33 mouse cellular contexts compared by ENCODE assay signal in genomic region chr6:129331610-129332009, GRCm38 (mm10). TPM values are rescaled to one million over a fixed set of nuclear protein-coding genes. Genes with fewer than 3 reads are reported as not detected.
DNase-seq lines count a peak whose midpoint lies in the region; ATAC-seq and TF ChIP-seq lines count a peak whose summit lies in the region.
"Had no signal": no experiment of that assay in that cellular context is flagged by ENCODE, and none has a peak within 500 bp of the region (broad histone marks: within the 10 kb centered on the region; RNA-seq: fewer than 3 reads in every experiment).

Gene 4922502D21Rik, minus strand, starts transcription at chr6:129331796.

- 42% methylated on average over 11 of the region's 11 CpGs for WGBS in kidney, embryonic 16.5 days
- WGBS in intestine, embryonic 15.5 days, result 49% methylated on average over 11 of the region's 11 CpGs

- no peak within 1 kb of the TSS for H3K9ac ChIP-seq in kidney, embryonic 16.5 days (replicated peaks; ENCODE audit: low read length)
- peak within 1 kb of the TSS; percentile 35; the same call in 1 of the 2 replicates for H3K9ac ChIP-seq in CH12.LX (ENCODE audit: insufficient read depth, low read depth)
- no peak within 1 kb of the TSS for H3K9ac ChIP-seq in intestine, embryonic 15.5 days
- H3K9ac ChIP-seq: forebrain, embryonic 13.5 days; hindbrain, embryonic 12.5 days; hindbrain, embryonic 15.5 days had no signal

- no peak within 1 kb of the TSS for H3K27ac ChIP-seq in kidney, embryonic 16.5 days (ENCODE audit: low read length)
- H3K27ac ChIP-seq in CH12.LX (ENCODE audit: insufficient read depth, low read depth), result peak within 1 kb of the TSS; percentile 47; the same call in 1 of the 2 replicates
- H3K27ac ChIP-seq in intestine, embryonic 15.5 days, result no peak within 1 kb of the TSS
- H3K27ac ChIP-seq: forebrain, embryonic 10.5 days; forebrain, embryonic 13.5 days; hindbrain, embryonic 12.5 days; hindbrain, embryonic 15.5 days had no signal

- peak; percentile 65; the same call in 1 of the 2 replicates for ATAC-seq in kidney, embryonic 16.5 days (ENCODE audit: low FRiP score, low TSS enrichment)
- ATAC-seq in granulocyte monocyte progenitor cell, adult 5-6 weeks (replicated peaks; ENCODE audit: poor library complexity, severe bottlenecking), result peak; percentile 25; the same call in 1 of the 2 replicates
- no peak for ATAC-seq in intestine, embryonic 15.5 days
- ATAC-seq: activated CD4-positive, CD25-positive, alpha-beta regulatory T cell, adult 4 months; CD4-positive, CD25-positive, alpha-beta regulatory T cell, adult 4 months; forebrain, embryonic 13.5 days; forebrain, embryonic 16.5 days had no signal

- no peak within 1 kb of the TSS for H3K4me2 ChIP-seq in kidney, embryonic 16.5 days (replicated peaks; ENCODE audit: low read depth, low read length)
- H3K4me2 ChIP-seq in CH12.LX (ENCODE audit: insufficient read depth, low read depth, poor library complexity, severe bottlenecking), result peak within 1 kb of the TSS; percentile 48
- H3K4me2 ChIP-seq in intestine, embryonic 15.5 days (replicated peaks), result no peak within 1 kb of the TSS
- H3K4me2 ChIP-seq: forebrain, embryonic 13.5 days; heart, embryonic 11.5 days; hindbrain, embryonic 12.5 days; hindbrain, embryonic 15.5 days had no signal

- TF ChIP-seq EP300 in CH12.LX (IDR thresholded peaks at IDR 0.05; ENCODE audit: low read length), result no peak

- H3K79me2 ChIP-seq in CH12.LX (replicated peaks; ENCODE audit: control insufficient read depth, extremely low read depth, insufficient read depth, poor library complexity, severe bottlenecking), result no peaks in the 10 kb centered on the region

- H3K4me1 ChIP-seq in kidney, embryonic 16.5 days (ENCODE audit: insufficient read depth, low read length), result no peaks in the 10 kb centered on the region
- H3K4me1 ChIP-seq in CH12.LX (ENCODE audit: control insufficient read depth in 1 of 2, insufficient read depth in 2 of 2), result peaks cover 5 to 40% of the 10 kb centered on the region in 2 experiments; a peak in 3 of 4 replicates
- H3K4me1 ChIP-seq in intestine, embryonic 15.5 days (replicated peaks), result no peaks in the 10 kb centered on the region
- H3K4me1 ChIP-seq: forebrain, embryonic 10.5 days; forebrain, embryonic 13.5 days; hindbrain, embryonic 12.5 days had no signal

- no peak within 1 kb of the TSS for H3K4me3 ChIP-seq in kidney, embryonic 16.5 days (ENCODE audit: low read length)
- H3K4me3 ChIP-seq in CH12.LX (replicated peaks in 1 of 3; ENCODE audit: low read depth in 2 of 3, low read length in 2 of 3, poor library complexity in 1 of 3), result peak within 1 kb of the TSS in 1 of 3 experiments; percentile 22
- no peak within 1 kb of the TSS for H3K4me3 ChIP-seq in intestine, embryonic 15.5 days (replicated peaks)
- H3K4me3 ChIP-seq: forebrain, embryonic 10.5 days; forebrain, embryonic 13.5 days; hindbrain, embryonic 12.5 days; hindbrain, embryonic 15.5 days had no signal

- dilution Hi-C loops in CH12.LX (cut with MboI; ENCODE audit: extremely low pct_ligation_motif_present, extremely low pct_unique_long_range_greater_than_20kb, low sequenced_read_pairs), result no loop called here

- H3K9me3 ChIP-seq in kidney, embryonic 16.5 days (ENCODE audit: low read length), result no peaks in the 10 kb centered on the region
- H3K9me3 ChIP-seq in CH12.LX (replicated peaks; ENCODE audit: low read length), result no peaks in the 10 kb centered on the region
- no peaks in the 10 kb centered on the region for H3K9me3 ChIP-seq in intestine, embryonic 15.5 days
- H3K9me3 ChIP-seq: forebrain, embryonic 10.5 days; forebrain, embryonic 13.5 days; hindbrain, embryonic 12.5 days; hindbrain, embryonic 15.5 days had no signal

- in situ Hi-C loops in CH12.LX (cut with MboI; ENCODE audit: low pct_ligation_motif_present, low pct_unique_long_range_greater_than_20kb, low sequenced_read_pairs), result loop anchor here (5.0 kb wide), 1 partner anchor 36 kb away; no protein-coding TSS in a partner anchor

- 0 out of 2 replicates have a peak, but pooled peaks have one; percentile 35 for TF ChIP-seq POLR2A in CH12.LX (IDR thresholded peaks at IDR 0.05; ENCODE audit: low read depth, low read length)

- no peak for TF ChIP-seq CTCF in CH12.LX (conservative IDR thresholded peaks at IDR 0.05 in 1 of 2, IDR thresholded peaks at IDR 0.05 in 1 of 2; ENCODE audit: low read depth in 2 of 2, low read length in 2 of 2)

- no peaks in the 10 kb centered on the region for H3K36me3 ChIP-seq in kidney, embryonic 16.5 days (ENCODE audit: insufficient read depth, low read length)
- no peaks in the 10 kb centered on the region for H3K36me3 ChIP-seq in CH12.LX (replicated peaks in 1 of 2; ENCODE audit: control insufficient read depth in 1 of 2, insufficient read depth in 1 of 2, low read length in 1 of 2)
- H3K36me3 ChIP-seq in intestine, embryonic 15.5 days, result no peaks in the 10 kb centered on the region
- H3K36me3 ChIP-seq: forebrain, embryonic 10.5 days; hindbrain, embryonic 12.5 days; hindbrain, embryonic 15.5 days had no signal

- no peak for DNase-seq in kidney, adult 8-10 months
- DNase-seq in CH12.LX (ENCODE audit: extremely low read depth), result no peak
- DNase-seq in lung, adult 18-20 months, result no peak
- DNase-seq: adrenal gland, adult 8-10 months; adrenal gland, postnatal 25 days; cerebellum, adult 18-20 months; cerebellum, adult 9-10 months; cerebellum, postnatal 14 days; gastrocnemius, postnatal 10 days; gastrocnemius, postnatal 36 days; heart, adult 11 months had no signal

- no peaks in the 10 kb centered on the region for H3K27me3 ChIP-seq in kidney, embryonic 16.5 days (ENCODE audit: insufficient read depth, low read length)
- H3K27me3 ChIP-seq in CH12.LX (replicated peaks), result no peaks in the 10 kb centered on the region
- no peaks in the 10 kb centered on the region for H3K27me3 ChIP-seq in intestine, embryonic 15.5 days (replicated peaks)
- H3K27me3 ChIP-seq: forebrain, embryonic 13.5 days; hindbrain, embryonic 12.5 days; hindbrain, embryonic 15.5 days had no signal

- TF ChIP-seq RAD21 in CH12.LX (IDR thresholded peaks at IDR 0.05; ENCODE audit: low read depth, low read length), result no peak

TF ChIP-seq in CH12.LX, 34 proteins besides CTCF, POLR2A, EP300 and RAD21:
- TF ChIP-seq ZNF384 (IDR thresholded peaks at IDR 0.05; ENCODE audit: low read depth, low read length), result no peak
- TF ChIP-seq TCF12 (IDR thresholded peaks at IDR 0.05; ENCODE audit: low read depth, low read length), result peak; percentile 50; the same call in 1 of the 2 replicates
- 0 out of 2 replicates have a peak, but pooled peaks have one; percentile 14 for TF ChIP-seq BHLHE40 (IDR thresholded peaks at IDR 0.05; ENCODE audit: low read depth, low read length)
- TF ChIP-seq MYC (IDR thresholded peaks at IDR 0.05; ENCODE audit: low read depth, low read length), result 0 out of 2 replicates have a peak, but pooled peaks have one; percentile 55
- peak; percentile 75; the same call in 1 of the 2 replicates for TF ChIP-seq MXI1 (IDR thresholded peaks at IDR 0.05; ENCODE audit: low read depth, low read length)
- TF ChIP-seq CHD1 (IDR thresholded peaks at IDR 0.05; ENCODE audit: low read depth, low read length), result peak; percentile 69; the same call in 1 of the 2 replicates
- TF ChIP-seq UBTF (IDR thresholded peaks at IDR 0.05; ENCODE audit: low read depth, low read length), result no peak
- TF ChIP-seq ELF1 (IDR thresholded peaks at IDR 0.05; ENCODE audit: low read depth, low read length), result 0 out of 2 replicates have a peak, but pooled peaks have one; percentile 40

RNA-seq across cellular contexts. Expression of gene 4922502D21Rik, which starts in this region (rescaled TPM):
- polyA plus RNA-seq in kidney, embryonic 16.5 days (2015; fragmentation: Nextera tagmentation; extraction: Ambion mirVana), result not detected in 2 replicates
- total RNA-seq in CH12.LX (2012; rRNA removed) (2.0 and 2.8 TPM in 2 replicates), CH12.LX (2014; rRNA removed) (0.23 and 0.42 TPM in 2 replicates)
- 0.46 and 0.61 TPM in 2 replicates for polyA plus RNA-seq in CH12.LX (2012; ENCODE audit: insufficient read length, low read depth)
- not detected in 2 replicates for total RNA-seq in granulocyte monocyte progenitor cell, adult 5-6 weeks (2014; fragmentation: Nextera tagmentation)
- total RNA-seq in granulocyte monocyte progenitor cell, adult 5-6 weeks (2017), result 1.2 TPM in 1 of 2 replicates, not detected in the other
- polyA plus RNA-seq in intestine, embryonic 15.5 days (2015; fragmentation: Nextera tagmentation; extraction: Ambion mirVana), result not detected in 2 replicates
- total RNA-seq: adrenal gland, adult 8-10 months; adrenal gland, postnatal 25 days; ES-E14; gastrocnemius, adult 18-20 months; gastrocnemius, postnatal 10 days; gastrocnemius, postnatal 36 days; heart, adult 8-10 months; heart, postnatal 25 days; hematopoietic stem cell, adult 5-6 weeks had no signal
- polyA plus RNA-seq: activated CD4-positive, CD25-positive, alpha-beta regulatory T cell, adult 4 months; brain, embryonic 14.5 days; C2C12; CD4-positive, CD25-positive, alpha-beta regulatory T cell, adult 4 months; embryonic facial prominence, embryonic 11.5 days; embryonic facial prominence, embryonic 14.5 days; forebrain, embryonic 10.5 days; forebrain, embryonic 13.5 days; forebrain, embryonic 16.5 days; heart, embryonic 11.5 days; heart, embryonic 14.5 days; heart, postnatal 0 days; hindbrain, embryonic 12.5 days; hindbrain, embryonic 15.5 days had no signal

Comparison
In these comparisons a context has a peak if more than half of its experiments do, and no peak if none do; other contexts are left out.
1. Peak in ATAC-seq in kidney, embryonic 16.5 days; RNA of the gene not detected or under 1 TPM.